Mouse (Mus musculus): ENCODE measurements around the gene Abcb4. TPM values are rescaled to one million over a fixed set of nuclear protein-coding genes. Genes with fewer than 3 reads are reported as not detected.
"Not testable (repeated sequence)": the region's sequence is repeated elsewhere in the genome, so short reads cannot be mapped to it uniquely, and the experiment has no call there.

The Abcb4 gene
- polyA plus RNA-seq, 1 experiment from 2014 or later: 0.61 TPM

DNA sequence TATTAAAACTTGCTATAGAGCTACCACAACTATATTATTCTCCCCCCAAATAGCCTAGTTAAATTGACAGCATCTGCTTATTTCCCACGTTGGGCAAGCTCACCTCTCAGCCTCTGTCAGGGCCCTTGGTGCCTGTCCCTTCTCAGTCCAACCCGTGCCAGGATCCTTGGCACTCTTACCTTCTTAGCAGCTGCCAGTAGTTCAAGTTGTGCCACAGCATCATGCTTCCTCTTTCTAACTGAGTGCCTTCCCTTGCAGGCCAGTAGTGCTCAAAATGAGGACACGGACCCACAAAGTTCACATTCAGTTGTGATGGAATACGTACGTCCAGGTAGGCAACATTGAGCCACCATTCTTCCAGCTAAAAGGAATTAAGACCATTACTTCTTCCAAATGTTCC is 94.4 kb downstream of the Abcb4 start:
- 95% methylated on average over 5 of the region's 5 CpGs for WGBS
- ATAC-seq (ENCODE audit: low FRiP score, low read depth): no peak
- H3K27ac ChIP-seq (replicated peaks): no peak overlapping the region
- peaks cover 12% of the 10 kb centered on the region; the same call in 1 of the 2 replicates for H3K36me3 ChIP-seq
- no peak overlapping the region for H3K4me3 ChIP-seq
- H3K9ac ChIP-seq: no peak overlapping the region
- no peaks in the 10 kb centered on the region for H3K4me1 ChIP-seq (replicated peaks)
- no peaks in the 10 kb centered on the region for H3K27me3 ChIP-seq
- no peaks in the 10 kb centered on the region for H3K9me3 ChIP-seq
- no peak overlapping the region for H3K4me2 ChIP-seq

DNA sequence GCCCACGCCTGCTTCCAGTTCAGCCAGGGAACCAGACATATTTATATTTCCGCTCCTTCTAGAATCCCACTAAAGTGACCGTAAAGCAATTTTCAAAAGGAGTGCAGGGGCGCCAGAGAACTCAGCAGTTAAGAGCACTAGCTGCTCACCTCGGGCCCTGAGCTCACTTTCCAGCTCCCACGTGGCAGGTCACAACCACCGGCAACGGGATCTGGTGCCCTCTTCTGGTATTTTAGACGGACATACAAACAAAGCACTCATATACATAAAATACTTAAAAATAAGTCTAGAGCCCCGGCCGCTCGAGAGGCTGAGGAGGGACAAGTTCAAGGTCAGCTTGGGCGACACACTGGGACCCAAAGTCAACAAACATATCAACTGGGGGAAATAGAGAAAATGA is 97.0 kb downstream of the Abcb4 start:
- Histone ChIP-seq H3K9ac (no peak overlapping the region), H3K36me3 (peaks cover 9% of the 10 kb centered on the region; the same call in 1 of the 2 replicates), H3K27me3 (no peaks in the 10 kb centered on the region), H3K4me3 (no peak overlapping the region), H3K9me3 (no peaks in the 10 kb centered on the region), H3K4me1 (replicated peaks) (no peaks in the 10 kb centered on the region), H3K4me2 (no peak overlapping the region), H3K27ac (replicated peaks) (no peak overlapping the region)
- no peak for ATAC-seq (ENCODE audit: low FRiP score, low read depth)
- 93% methylated on average over 13 of the region's 13 CpGs for WGBS

DNA sequence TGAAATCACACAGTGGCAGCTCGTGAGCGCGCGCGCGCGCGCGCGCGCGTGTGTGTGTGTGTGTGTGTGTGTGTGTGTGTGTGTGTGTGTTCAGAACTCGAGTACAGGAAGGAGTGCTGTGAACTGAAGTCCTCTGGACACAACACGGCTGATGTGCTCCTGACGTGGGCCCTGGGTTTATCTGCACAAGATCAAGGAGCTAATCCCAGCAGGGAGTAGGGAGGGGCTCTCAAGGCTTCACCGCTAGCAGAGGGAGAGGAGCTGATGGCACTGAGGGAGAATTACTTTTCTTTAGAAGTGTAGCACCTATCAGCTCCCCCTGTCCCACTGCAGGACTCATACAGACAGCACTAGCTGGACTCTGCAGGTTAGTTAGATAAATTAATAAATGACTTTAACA is 98.1 kb downstream of the Abcb4 start:
- H3K4me2 ChIP-seq: no peak overlapping the region
- H3K4me3 ChIP-seq: no peak overlapping the region
- peaks cover 10% of the 10 kb centered on the region for H3K4me1 ChIP-seq (replicated peaks)
- H3K27me3 ChIP-seq: no peaks in the 10 kb centered on the region
- no peak overlapping the region for H3K27ac ChIP-seq (replicated peaks)
- no peak overlapping the region for H3K9ac ChIP-seq
- H3K9me3 ChIP-seq: no peaks in the 10 kb centered on the region
- peaks cover 6% of the 10 kb centered on the region; the same call in 1 of the 2 replicates for H3K36me3 ChIP-seq
- no peak for ATAC-seq (ENCODE audit: low FRiP score, low read depth)
- WGBS: 89% methylated on average over 16 of the region's 16 CpGs

DNA sequence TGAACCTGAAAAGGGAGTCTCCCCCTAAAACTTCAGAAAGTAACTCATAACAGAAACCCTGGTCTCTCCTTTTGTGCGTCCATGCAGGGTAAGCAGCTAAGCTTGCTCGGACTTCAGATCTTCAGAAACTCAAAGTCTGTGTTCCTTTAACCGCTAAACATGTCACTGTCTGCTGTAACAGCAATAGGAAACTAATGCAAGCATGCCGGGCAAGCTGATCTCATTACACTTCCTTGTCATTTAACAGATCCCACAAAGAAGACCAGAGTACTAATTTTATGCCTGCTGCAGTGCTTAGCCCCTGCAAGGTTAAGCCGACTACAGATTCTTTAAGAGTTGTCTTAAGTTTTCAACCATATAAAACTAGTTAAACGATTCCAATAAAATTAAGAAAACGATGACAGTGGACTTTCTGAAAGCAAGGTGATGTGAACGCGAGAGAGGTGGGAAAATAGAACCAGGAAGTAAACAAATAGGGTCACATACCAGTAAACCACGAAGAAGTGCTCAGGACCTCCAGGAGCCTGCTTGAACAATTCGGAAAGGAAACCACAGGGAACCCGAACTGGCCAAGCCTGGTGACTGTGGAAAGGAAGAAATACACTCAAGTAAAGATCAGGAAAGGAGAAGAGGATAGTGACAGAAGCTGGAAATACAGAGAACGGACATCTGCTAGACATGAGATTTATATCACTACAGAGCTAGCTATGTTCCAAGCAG is 102.6 kb downstream of the Abcb4 start:
- Histone ChIP-seq H3K9ac (peak overlapping the region; percentile 74), H3K36me3 (no peaks in the 10 kb centered on the region), H3K27ac (replicated peaks) (peak overlapping the region; percentile 87; the same call in 1 of the 2 replicates), H3K4me2 (peak overlapping the region; percentile 75), H3K4me1 (replicated peaks) (peaks cover 10% of the 10 kb centered on the region), H3K27me3 (no peaks in the 10 kb centered on the region), H3K4me3 (peak overlapping the region; percentile 71), H3K9me3 (no peaks in the 10 kb centered on the region)
- ATAC-seq (ENCODE audit: low FRiP score, low read depth): no peak
- 20% methylated on average over 13 of the region's 13 CpGs for WGBS

DNA sequence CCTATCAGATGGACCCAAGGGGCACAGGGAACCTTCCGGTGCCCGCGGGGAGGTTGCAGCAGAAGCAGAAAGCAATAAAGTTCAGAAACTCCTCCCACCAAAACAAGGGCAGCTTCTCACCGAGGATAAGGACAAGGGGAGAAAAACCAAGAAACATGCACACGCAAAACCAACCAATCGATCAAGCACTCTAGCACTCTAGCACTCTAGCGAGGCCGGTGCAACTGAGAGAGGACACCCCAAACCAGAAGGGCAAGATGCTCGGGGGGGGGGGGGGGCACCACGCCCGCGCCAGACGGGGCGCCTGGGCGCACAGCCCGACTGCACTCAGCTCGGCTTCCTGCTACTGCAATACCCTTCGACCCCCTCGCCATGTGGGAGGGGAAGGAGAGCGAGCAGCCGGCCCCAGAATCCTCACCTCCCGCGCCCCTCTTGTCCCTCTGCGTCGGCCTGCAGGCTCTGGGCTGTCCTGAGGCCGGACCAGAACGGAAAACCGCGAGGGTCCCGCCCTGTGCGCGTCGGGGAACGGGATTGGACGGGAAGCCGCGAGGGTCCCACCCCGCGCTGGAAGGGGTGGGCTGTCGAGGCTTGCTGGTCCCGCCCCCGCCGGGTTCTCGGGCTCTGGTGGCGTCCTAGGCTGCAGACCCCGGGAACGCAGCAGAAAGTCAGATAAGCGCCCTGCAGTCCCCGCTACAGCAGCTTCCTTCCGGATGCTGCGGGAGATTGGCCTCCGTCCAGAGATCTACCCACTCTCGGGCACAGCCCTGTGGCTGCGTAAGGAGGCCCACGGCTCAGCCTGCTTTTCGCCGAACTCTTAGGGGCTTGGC is 103.4 kb downstream of the Abcb4 start, which contains the start of gene Crot:
Gene Crot, minus strand, starts transcription at position 639 of the 827 bp plus-strand sequence.
- Histone ChIP-seq H3K36me3 (no peaks in the 10 kb centered on the region), H3K4me2 (peak within 1 kb of the TSS; percentile 75), H3K27ac (replicated peaks) (peak within 1 kb of the TSS; percentile 87), H3K9ac (peak within 1 kb of the TSS; percentile 74), H3K4me3 (peak within 1 kb of the TSS; percentile 71), H3K9me3 (no peaks in the 10 kb centered on the region), H3K4me1 (replicated peaks) (peaks cover 10% of the 10 kb centered on the region), H3K27me3 (no peaks in the 10 kb centered on the region)
- ATAC-seq (ENCODE audit: low FRiP score, low read depth): peak; percentile 100
- under 1% methylated on average over 56 of the region's 57 CpGs for WGBS

DNA sequence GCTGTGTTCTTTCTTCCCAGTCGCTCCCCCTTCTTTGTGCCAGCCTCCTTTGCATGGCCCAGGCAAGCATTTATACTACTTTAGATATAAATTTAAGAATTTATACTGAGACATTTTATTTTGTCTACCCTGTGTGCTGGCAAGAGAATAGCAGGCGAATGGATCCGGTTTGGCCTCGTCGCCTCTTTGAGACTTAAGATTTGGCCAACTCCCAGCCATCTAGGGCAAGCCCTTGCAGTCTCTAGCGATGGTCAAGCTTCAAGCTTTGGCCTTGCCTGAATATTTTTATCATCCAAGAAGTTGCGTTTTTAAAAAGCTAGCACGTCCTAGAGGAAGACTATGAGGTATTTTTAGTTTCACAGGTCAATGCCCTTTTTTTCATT is 104.0 kb downstream of the Abcb4 start:
- Histone ChIP-seq H3K9ac (peak overlapping the region; percentile 74), H3K36me3 (no peaks in the 10 kb centered on the region), H3K4me3 (peak overlapping the region; percentile 71), H3K27ac (replicated peaks) (peak overlapping the region; percentile 87), H3K4me1 (replicated peaks) (peaks cover 10% of the 10 kb centered on the region), H3K27me3 (no peaks in the 10 kb centered on the region), H3K4me2 (peak overlapping the region; percentile 75), H3K9me3 (no peaks in the 10 kb centered on the region)
- 7% methylated on average over 8 of the region's 8 CpGs for WGBS
- no peak for ATAC-seq (ENCODE audit: low FRiP score, low read depth)

DNA sequence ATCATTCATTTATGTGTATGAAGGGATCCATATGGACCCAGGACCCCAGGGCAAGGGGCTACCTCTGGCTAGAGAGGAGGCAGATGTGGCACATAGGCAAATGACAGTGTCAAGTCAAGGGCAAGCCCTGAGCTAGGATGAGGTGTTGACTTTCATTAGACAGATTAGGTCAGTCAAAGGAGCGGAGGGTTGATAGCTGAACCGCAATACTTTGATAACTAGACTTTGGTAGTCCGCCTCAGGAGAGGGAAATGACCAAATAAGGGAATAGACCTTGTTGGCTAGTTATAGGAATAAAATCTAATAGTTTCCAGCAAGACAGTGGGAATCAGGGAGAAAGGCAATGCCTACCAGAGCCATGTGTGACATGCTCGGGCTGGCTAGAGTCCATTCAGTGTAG is 105.6 kb downstream of the Abcb4 start:
- 65% methylated on average over 4 of the region's 4 CpGs for WGBS

DNA sequence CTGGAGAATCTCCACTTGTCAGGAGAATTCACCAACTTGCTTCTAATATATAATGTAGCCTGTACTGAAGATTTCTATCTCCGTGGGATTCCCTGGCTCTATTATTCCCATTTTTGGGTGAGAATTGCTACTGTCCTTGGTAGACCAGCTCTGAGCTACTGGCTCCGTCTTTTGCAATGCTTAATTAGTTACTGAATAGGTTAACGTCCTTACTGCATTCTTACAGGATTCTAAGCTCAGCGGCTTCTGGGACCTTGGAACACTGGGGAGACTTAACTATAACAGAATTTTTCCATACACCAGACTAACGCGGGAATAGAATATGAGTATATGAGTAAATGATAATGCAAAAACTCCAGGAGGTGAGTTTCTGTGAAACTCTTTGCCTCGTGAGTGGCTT is 106.5 kb downstream of the Abcb4 start:
- H3K27me3 ChIP-seq; H3K9me3 ChIP-seq; H3K4me3 ChIP-seq; H3K4me2 ChIP-seq; H3K36me3 ChIP-seq; H3K9ac ChIP-seq; ATAC-seq (ENCODE audit: low FRiP score, low read depth); H3K27ac ChIP-seq (replicated peaks): not testable (repeated sequence)
- WGBS: 19% methylated on average over 7 of the region's 7 CpGs
- H3K4me1 ChIP-seq (replicated peaks): peaks cover 10% of the 10 kb centered on the region

More for the DNA sequence above, 105.6 kb downstream of the Abcb4 start:
- Histone ChIP-seq H3K27ac (replicated peaks) (no peak overlapping the region), H3K4me1 (replicated peaks) (peaks cover 10% of the 10 kb centered on the region), H3K36me3 (no peaks in the 10 kb centered on the region), H3K9ac (no peak overlapping the region), H3K4me2 (no peak overlapping the region), H3K4me3 (no peak overlapping the region), H3K27me3 (no peaks in the 10 kb centered on the region), H3K9me3 (no peaks in the 10 kb centered on the region)
- ATAC-seq (ENCODE audit: low FRiP score, low read depth): no peak

DNA sequence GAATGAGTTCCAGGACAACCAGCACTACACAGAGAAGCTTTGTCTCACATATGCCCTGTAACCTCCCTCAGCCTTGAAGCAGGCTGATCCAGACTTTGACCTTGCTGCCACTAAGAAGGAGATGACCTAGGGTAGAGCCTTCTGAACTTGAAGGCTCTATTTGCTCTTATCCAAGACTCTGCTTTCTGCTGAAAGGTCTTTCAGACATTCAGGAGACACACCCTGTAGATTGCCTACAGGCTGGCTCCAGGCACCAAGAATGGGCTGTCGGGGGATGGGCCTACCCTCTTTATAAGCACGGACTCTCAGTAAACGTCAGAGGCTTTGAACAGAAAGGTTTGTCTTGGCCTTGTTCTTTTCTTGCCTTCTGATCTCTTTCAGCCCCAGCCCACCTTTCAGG is 113.1 kb downstream of the Abcb4 start:
- H3K9me3 ChIP-seq; H3K4me3 ChIP-seq; H3K4me1 ChIP-seq (replicated peaks); ATAC-seq (ENCODE audit: low FRiP score, low read depth); H3K27me3 ChIP-seq; H3K36me3 ChIP-seq; H3K4me2 ChIP-seq; H3K27ac ChIP-seq (replicated peaks); H3K9ac ChIP-seq: not testable (repeated sequence)
- 55% methylated on average over 3 of the region's 3 CpGs for WGBS

Other genes starting within 250 kb of the Abcb4 start
- gene Abcb1a, start 233.6 kb upstream of the Abcb4 start, polyA plus RNA-seq (2015; fragmentation: Nextera tagmentation; extraction: Ambion mirVana): 1.6 and 2.1 TPM in 2 replicates
- 0.63 and 0.83 TPM in 2 replicates for gene Abcb1b, start 95.6 kb upstream of the Abcb4 start, polyA plus RNA-seq (2015; fragmentation: Nextera tagmentation; extraction: Ambion mirVana)
- 21.7 and 21.9 TPM in 2 replicates for gene Crot, start 103.6 kb downstream of the Abcb4 start, polyA plus RNA-seq (2015; fragmentation: Nextera tagmentation; extraction: Ambion mirVana)
- 10.6 and 11.2 TPM in 2 replicates for gene Tmem243, start 207.0 kb downstream of the Abcb4 start, polyA plus RNA-seq (2015; fragmentation: Nextera tagmentation; extraction: Ambion mirVana)